15 mouse cellular contexts compared by ENCODE assay signal in the genomic region with DNA sequence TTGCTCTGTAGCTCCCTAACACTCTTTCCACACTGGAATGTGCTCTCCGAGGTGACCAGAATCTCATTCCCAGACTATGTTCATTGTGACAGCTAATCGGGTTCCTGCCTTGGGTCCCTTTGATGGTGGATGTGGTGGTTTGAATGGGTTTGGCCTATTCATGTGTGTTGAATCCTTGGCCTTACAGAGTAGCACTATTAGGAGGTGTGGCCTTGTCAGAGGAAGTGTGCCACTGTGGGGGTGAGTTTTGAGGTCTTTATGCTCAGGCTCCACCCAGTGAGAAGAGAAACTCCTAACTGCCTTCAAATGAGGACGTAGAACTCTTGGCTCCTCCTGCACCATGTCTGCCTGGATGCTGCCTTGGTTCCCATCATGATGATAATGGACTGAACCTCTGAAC.
A peak's percentile ranks its signal among the peaks of the same experiment; 100 is the strongest.
DNase-seq lines count a peak whose midpoint lies in the region; ATAC-seq and TF ChIP-seq lines count a peak whose summit lies in the region.
"Had no signal": no experiment of that assay in that cellular context is flagged by ENCODE, and none has a peak within 500 bp of the region (broad histone marks: within the 10 kb centered on the region; RNA-seq: fewer than 3 reads in every experiment).

No protein-coding gene starts in this region.

- no peak for TF ChIP-seq POLR2A in spleen, adult 2 months (IDR thresholded peaks at IDR 0.05; ENCODE audit: low read depth, low read length)

- no peak for TF ChIP-seq CTCF in spleen, adult 2 months (IDR thresholded peaks at IDR 0.05; ENCODE audit: extremely low read depth, insufficient read depth, insufficient read length, insufficient replicate concordance)

- H3K4me3 ChIP-seq in heart, embryonic 10.5 days = no peak overlapping the region
- H3K4me3 ChIP-seq in heart, embryonic 11.5 days (ENCODE audit: low read depth, low read length) = no peak overlapping the region
- no peak overlapping the region for H3K4me3 ChIP-seq in spleen, adult 2 months (ENCODE audit: extremely low read depth, insufficient read depth, insufficient read length)
- H3K4me3 ChIP-seq: layer of hippocampus, adult 2 months; liver, embryonic 13.5 days had no signal

- 49% methylated on average over 3 of the region's 3 CpGs for WGBS in heart, embryonic 10.5 days
- WGBS in heart, embryonic 11.5 days (ENCODE audit: insufficient replicate concordance) = 48% methylated on average over 3 of the region's 3 CpGs
- 41% methylated on average over 3 of the region's 3 CpGs for WGBS in spleen, adult 2 months

- H3K9ac ChIP-seq in heart, embryonic 11.5 days (ENCODE audit: low read depth, low read length) = no peak overlapping the region
- H3K9ac ChIP-seq: liver, embryonic 13.5 days had no signal

- H3K4me2 ChIP-seq in heart, embryonic 11.5 days = no peak overlapping the region
- H3K4me2 ChIP-seq: liver, embryonic 13.5 days had no signal

- no peak for DNase-seq in heart, embryonic 10.5 days (ENCODE audit: low spot score)
- DNase-seq in spleen, adult 2 months (ENCODE audit: low read depth in 1 of 2, low spot score in 2 of 2) = peak; percentile 18 to 28
- DNase-seq in spleen, postnatal 4 days (ENCODE audit: low spot score in 2 of 2) = no peak
- DNase-seq in induced T-regulatory cell, adult 2 months (ENCODE audit: low read depth) = peak; percentile 70
- peak; percentile 34 for DNase-seq in thymus, postnatal 14 days
- DNase-seq in cerebellum, postnatal 36 days = no peak
- DNase-seq in ovary, postnatal 10 days (ENCODE audit: low spot score) = no peak
- DNase-seq: cerebellum, adult 11-12 months; gastrocnemius, postnatal 14 days; kidney, adult 8-10 months; liver, embryonic 13.5 days; right cerebral cortex, postnatal 25 days had no signal

- H3K9me3 ChIP-seq in heart, embryonic 10.5 days = no peaks in the 10 kb centered on the region
- H3K9me3 ChIP-seq in heart, embryonic 11.5 days (replicated peaks; ENCODE audit: control insufficient read depth, low read length) = no peaks in the 10 kb centered on the region
- H3K9me3 ChIP-seq: liver, embryonic 13.5 days had no signal

- no peaks in the 10 kb centered on the region for H3K27me3 ChIP-seq in heart, embryonic 10.5 days (ENCODE audit: insufficient read depth, poor library complexity, severe bottlenecking)
- no peaks in the 10 kb centered on the region for H3K27me3 ChIP-seq in heart, embryonic 11.5 days (ENCODE audit: control insufficient read depth, insufficient read depth, low read length)
- no peaks in the 10 kb centered on the region for H3K27me3 ChIP-seq in spleen, adult 2 months (ENCODE audit: control insufficient read depth, insufficient read depth, low read length)
- H3K27me3 ChIP-seq: liver, embryonic 13.5 days; Patski had no signal

- H3K27ac ChIP-seq in heart, embryonic 10.5 days = peak overlapping the region; percentile 53; the same call in 1 of the 2 replicates
- H3K27ac ChIP-seq in heart, embryonic 11.5 days (ENCODE audit: low read depth, low read length) = no peak overlapping the region
- H3K27ac ChIP-seq in spleen, adult 2 months (ENCODE audit: insufficient read depth, low read length) = no peak overlapping the region
- H3K27ac ChIP-seq: layer of hippocampus, adult 2 months; liver, embryonic 13.5 days had no signal

- no peak for ATAC-seq in heart, embryonic 11.5 days (replicated peaks; ENCODE audit: insufficient number of reproducible peaks, low FRiP score, low TSS enrichment)
- ATAC-seq: Patski had no signal

- no peaks in the 10 kb centered on the region for H3K36me3 ChIP-seq in heart, embryonic 10.5 days
- no peaks in the 10 kb centered on the region for H3K36me3 ChIP-seq in heart, embryonic 11.5 days (ENCODE audit: control insufficient read depth, insufficient read depth, low read length)
- no peaks in the 10 kb centered on the region for H3K36me3 ChIP-seq in spleen, adult 2 months (ENCODE audit: control insufficient read depth, insufficient read depth, low read length)
- H3K36me3 ChIP-seq: liver, embryonic 13.5 days had no signal

- peaks cover 59% of the 10 kb centered on the region for H3K4me1 ChIP-seq in heart, embryonic 10.5 days
- peaks cover 29% of the 10 kb centered on the region for H3K4me1 ChIP-seq in heart, embryonic 11.5 days (ENCODE audit: control insufficient read depth, insufficient read depth, low read length)
- H3K4me1 ChIP-seq in spleen, adult 2 months (ENCODE audit: control insufficient read depth, insufficient read depth, insufficient read length) = no peaks in the 10 kb centered on the region

Comparison
In these comparisons a context has a peak if more than half of its experiments do, and no peak if none do; other contexts are left out.
1. DNase-seq: peak in spleen, adult 2 months (2 of 2), induced T-regulatory cell, adult 2 months (single experiment) and thymus, postnatal 14 days (single experiment); none in heart, embryonic 10.5 days (single experiment), spleen, postnatal 4 days (0 of 2), cerebellum, postnatal 36 days (0 of 2) and ovary, postnatal 10 days (single experiment).